Mouse (Mus musculus): Measurements from ENCODE around the gene Lbhd2. TPM values are rescaled to one million over a fixed set of nuclear protein-coding genes. Genes with fewer than 3 reads are reported as not detected.

Gene Lbhd2
- polyA plus RNA-seq, 1 experiment: 0.46 TPM

DNA sequence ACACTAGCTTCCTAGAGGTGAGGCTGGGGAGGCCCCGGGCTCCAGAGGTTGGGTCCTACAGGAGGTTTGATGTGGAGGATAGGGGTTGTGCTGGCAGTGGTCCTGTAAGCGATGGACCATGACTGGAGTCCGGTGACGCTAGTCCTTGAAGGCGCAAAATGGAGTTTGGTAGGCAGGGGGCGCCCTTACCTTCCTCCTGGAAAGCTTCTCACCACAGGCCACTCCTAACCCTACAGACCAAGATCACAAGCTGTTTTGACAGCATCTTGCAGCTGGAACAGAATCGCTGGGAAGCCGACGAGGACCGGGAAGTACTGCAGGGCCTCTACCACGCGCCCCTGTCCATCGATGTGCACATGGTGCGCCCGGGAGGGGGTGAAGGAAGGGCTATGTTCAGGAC is 18.6 kb downstream of the Lbhd2 start:
- TF ChIP-seq POLR2A (IDR thresholded peaks at IDR 0.05; ENCODE audit: borderline replicate concordance, extremely low read depth, insufficient read depth, insufficient read length, poor library complexity, severe bottlenecking) (no peak), CTCF (IDR thresholded peaks at IDR 0.05; ENCODE audit: borderline replicate concordance, extremely low read depth, insufficient read depth, insufficient read length) (peak; percentile 80)
- peak; percentile 79 for DNase-seq (ENCODE audit: low read depth)

GRCm38 (mm10) chr12:111425789-111426460 is 19.3 kb downstream of the Lbhd2 start:
- DNase-seq (ENCODE audit: low read depth): peak; percentile 89
- TF ChIP-seq POLR2A (IDR thresholded peaks at IDR 0.05; ENCODE audit: borderline replicate concordance, extremely low read depth, insufficient read depth, insufficient read length, poor library complexity, severe bottlenecking) (no peak), CTCF (IDR thresholded peaks at IDR 0.05; ENCODE audit: borderline replicate concordance, extremely low read depth, insufficient read depth, insufficient read length) (peak; percentile 97)

DNA sequence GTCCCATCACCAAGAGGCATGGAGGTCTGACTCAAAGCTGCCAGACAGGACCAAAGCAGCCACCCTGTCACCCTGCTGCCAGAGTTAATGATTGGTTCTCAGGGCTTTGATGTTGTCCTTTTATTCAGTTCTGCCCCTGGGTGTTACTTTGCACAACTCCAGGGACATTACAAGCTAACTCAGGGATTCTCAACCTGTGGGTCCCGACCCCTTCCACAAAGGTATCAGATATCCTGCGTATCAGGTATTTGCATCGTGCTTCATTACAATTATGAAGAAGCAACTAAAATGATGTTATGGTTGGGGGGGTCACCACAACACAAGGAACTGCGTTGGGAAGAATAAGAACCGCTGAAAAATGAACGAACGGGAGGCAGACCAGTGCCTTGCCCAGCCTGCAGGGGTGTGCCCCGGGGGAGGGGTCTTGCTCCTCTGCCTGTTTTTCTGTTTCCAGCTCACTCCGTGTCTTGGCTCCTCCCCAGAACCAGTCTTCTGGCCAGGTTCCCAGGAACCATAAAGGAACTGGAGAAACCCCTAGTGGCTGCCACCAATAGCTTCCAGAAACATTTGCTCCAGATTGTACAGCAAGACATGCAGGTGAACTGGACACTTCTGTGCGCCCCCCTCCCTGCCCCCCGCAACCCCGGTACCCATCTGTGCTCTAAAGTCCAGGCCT is 21.0 kb downstream of the Lbhd2 start:
- TF ChIP-seq CTCF (IDR thresholded peaks at IDR 0.05; ENCODE audit: borderline replicate concordance, extremely low read depth, insufficient read depth, insufficient read length) (peak; percentile 17; the same call in 1 of the 2 replicates), POLR2A (IDR thresholded peaks at IDR 0.05; ENCODE audit: borderline replicate concordance, extremely low read depth, insufficient read depth, insufficient read length, poor library complexity, severe bottlenecking) (no peak)
- DNase-seq (ENCODE audit: low read depth): peak; percentile 83

- DNase-seq (ENCODE audit: low read depth): no peak
- TF ChIP-seq POLR2A (IDR thresholded peaks at IDR 0.05; ENCODE audit: borderline replicate concordance, extremely low read depth, insufficient read depth, insufficient read length, poor library complexity, severe bottlenecking) (no peak), CTCF (IDR thresholded peaks at IDR 0.05; ENCODE audit: borderline replicate concordance, extremely low read depth, insufficient read depth, insufficient read length) (no peak)
These were observed 21.8 kb downstream of the Lbhd2 start for GRCm38 (mm10) chr12:111428364-111428763.

DNA sequence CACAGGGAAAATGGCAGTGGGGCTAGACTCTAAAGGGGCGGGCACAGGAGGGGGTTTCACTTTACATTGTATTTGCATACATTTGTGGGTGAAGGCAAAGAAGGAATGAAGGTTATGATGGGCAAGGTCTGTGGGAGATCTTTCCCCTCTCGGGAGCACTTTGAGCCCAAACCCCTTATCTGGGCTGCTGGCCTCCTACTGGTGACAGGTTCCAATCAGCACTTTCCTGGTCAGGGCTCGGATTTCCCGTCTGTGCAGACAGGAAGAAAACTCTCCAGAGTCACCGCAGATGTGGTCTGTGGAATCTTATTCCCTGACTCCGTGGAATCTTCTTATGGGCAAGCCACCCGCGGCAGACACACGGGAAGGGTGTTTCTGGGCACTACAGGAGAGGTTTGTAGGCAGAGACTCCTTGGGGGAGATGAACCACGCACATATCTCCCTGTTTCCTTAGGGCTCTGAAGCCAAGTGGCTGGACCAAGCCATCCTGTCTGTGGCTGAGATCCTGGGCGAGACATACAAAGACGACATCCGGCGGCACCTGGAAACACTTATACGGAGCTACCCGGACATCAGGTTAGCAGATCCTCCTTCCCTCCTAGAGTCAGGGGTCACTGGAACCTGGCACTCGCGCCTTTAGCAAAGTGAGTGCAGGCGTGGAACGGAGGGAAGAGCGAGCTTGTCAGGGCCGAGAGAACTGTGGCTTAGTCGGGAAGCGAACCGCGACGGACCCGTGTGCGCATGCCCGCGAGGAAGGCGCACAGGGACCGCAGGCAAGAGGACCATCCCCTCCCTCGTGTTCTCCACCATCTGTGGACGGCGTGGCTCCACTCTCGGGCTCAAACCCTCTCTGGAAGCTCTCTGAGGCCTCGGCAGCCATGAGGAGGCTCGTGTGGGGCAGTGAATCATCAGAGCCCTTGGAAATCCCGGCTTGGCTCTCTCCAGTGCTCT is 22.6 kb downstream of the Lbhd2 start:
- no peak for TF ChIP-seq POLR2A (IDR thresholded peaks at IDR 0.05; ENCODE audit: borderline replicate concordance, extremely low read depth, insufficient read depth, insufficient read length, poor library complexity, severe bottlenecking)
- TF ChIP-seq CTCF (IDR thresholded peaks at IDR 0.05; ENCODE audit: borderline replicate concordance, extremely low read depth, insufficient read depth, insufficient read length): peak; percentile 14; the same call in 1 of the 2 replicates
- peak; percentile 77 for DNase-seq (ENCODE audit: low read depth)

DNA sequence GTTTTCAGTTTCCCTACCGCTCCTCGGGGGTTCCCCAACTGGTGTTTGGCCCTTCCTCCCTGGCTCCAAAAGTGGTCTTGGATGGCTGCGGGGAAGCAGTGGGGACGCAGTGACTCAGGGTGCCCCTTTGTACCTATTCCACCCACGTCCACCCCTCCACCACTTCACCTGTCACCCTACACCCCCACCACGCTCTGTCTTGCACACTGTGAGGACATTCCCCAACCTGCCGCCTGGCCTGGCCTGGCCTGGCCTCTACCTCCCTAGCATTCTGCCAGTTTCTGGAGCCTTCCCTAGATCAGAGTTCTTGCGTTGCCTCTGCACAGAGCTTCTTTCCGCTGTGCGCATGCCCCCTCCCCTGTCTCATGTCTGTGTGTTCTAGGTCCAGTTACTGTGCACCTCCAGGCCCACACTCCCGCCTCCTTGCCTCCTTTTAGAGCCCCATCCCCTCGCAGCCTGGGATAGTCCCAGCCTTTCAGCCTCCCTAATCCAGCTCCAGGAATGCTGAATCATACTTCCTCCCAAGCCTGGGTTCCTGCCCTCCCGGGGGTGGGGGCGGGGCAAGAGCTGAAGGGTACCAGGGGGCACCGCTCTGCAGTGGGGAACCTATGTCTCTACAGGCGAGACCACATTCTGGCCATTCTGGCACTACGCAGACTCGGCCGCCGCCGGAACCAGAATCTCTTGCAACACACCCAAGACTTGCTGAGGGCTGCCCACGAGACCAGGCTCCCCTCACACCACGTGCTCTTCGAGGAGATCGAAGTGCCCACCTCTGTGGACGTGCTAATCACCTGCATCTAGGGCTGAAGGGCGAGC is 23.6 kb downstream of the Lbhd2 start:
- TF ChIP-seq POLR2A (IDR thresholded peaks at IDR 0.05; ENCODE audit: borderline replicate concordance, extremely low read depth, insufficient read depth, insufficient read length, poor library complexity, severe bottlenecking) (no peak), CTCF (IDR thresholded peaks at IDR 0.05; ENCODE audit: borderline replicate concordance, extremely low read depth, insufficient read depth, insufficient read length) (no peak)
- DNase-seq (ENCODE audit: low read depth): no peak

GRCm38 (mm10) chr12:111430868-111431817 is 24.5 kb downstream of the Lbhd2 start:
- no peak for DNase-seq (ENCODE audit: low read depth)
- TF ChIP-seq CTCF (IDR thresholded peaks at IDR 0.05; ENCODE audit: borderline replicate concordance, extremely low read depth, insufficient read depth, insufficient read length) (no peak), POLR2A (IDR thresholded peaks at IDR 0.05; ENCODE audit: borderline replicate concordance, extremely low read depth, insufficient read depth, insufficient read length, poor library complexity, severe bottlenecking) (no peak)

- no peak for DNase-seq (ENCODE audit: low read depth)
- no peak for TF ChIP-seq CTCF (IDR thresholded peaks at IDR 0.05; ENCODE audit: borderline replicate concordance, extremely low read depth, insufficient read depth, insufficient read length)
- TF ChIP-seq POLR2A (IDR thresholded peaks at IDR 0.05; ENCODE audit: borderline replicate concordance, extremely low read depth, insufficient read depth, insufficient read length, poor library complexity, severe bottlenecking): no peak
These were observed 25.5 kb downstream of the Lbhd2 start for GRCm38 (mm10) chr12:111432097-111432496.

DNA sequence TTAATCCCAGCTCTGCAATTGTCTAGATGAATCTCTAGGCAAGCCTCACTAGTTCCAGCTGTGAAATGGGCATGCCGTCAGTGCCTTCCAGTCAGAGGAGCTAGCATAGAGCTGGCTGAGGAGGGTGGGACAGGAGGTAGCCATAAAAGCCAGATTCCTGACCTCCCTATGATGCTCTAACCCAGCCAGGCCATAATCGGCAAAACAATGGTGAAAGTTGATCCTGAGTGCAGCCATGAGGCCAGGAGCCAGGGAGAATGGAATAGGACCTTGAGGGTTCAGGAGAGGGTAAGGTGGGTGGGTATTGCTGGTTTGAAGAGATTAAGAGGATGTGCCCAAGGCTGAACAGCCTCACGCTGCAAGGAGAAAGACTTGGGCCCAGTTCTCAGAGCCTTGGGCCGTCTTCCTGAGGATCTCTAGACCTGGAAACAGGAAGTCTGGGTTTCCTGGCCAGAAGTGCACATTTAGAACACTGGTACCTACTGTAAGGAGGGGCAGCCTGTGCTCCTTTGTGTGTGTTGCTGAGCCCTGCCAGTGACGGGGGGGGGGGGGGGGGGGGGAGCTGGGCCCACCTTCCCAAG is 26.2 kb downstream of the Lbhd2 start:
- TF ChIP-seq POLR2A (IDR thresholded peaks at IDR 0.05; ENCODE audit: borderline replicate concordance, extremely low read depth, insufficient read depth, insufficient read length, poor library complexity, severe bottlenecking) (no peak), CTCF (IDR thresholded peaks at IDR 0.05; ENCODE audit: borderline replicate concordance, extremely low read depth, insufficient read depth, insufficient read length) (no peak)
- no peak for DNase-seq (ENCODE audit: low read depth)
